Mouse (Mus musculus): ENCODE measurements around the gene Irs2.

The Irs2 gene

DNA sequence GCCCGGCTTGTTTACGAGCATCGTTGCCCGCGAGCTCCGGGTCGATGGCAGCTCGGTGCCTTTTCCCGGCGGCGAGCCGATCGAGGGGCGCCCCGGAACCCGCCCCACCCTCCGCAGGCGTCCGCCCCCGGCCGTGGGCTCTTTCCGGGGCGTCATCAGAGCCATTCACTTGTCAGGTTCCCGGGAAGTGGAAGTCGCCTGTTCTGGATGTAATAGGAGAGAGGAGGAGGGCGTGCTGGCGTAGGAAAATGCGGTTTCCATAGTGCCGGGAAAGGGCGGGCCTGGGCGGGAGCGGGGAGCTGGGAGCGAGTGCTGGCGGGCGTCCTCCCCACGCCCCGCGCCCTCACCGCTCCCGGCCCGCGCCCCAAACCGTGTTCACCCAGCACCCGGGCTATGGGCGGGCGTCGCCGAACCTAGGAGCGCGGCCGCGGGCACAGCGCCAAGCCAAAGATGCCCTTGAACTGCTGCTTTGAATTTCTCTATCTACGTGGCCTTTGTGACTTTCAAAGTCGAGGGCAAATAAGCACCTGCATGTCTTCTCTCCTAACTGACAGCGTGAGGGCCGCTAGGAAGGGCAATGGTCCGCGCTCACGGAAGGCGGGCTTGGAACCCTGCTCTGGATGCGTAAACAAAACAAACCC is 1.3 kb upstream of the Irs2 start:
- DNase-seq (ENCODE audit: low spot score): peak; percentile 73

DNA sequence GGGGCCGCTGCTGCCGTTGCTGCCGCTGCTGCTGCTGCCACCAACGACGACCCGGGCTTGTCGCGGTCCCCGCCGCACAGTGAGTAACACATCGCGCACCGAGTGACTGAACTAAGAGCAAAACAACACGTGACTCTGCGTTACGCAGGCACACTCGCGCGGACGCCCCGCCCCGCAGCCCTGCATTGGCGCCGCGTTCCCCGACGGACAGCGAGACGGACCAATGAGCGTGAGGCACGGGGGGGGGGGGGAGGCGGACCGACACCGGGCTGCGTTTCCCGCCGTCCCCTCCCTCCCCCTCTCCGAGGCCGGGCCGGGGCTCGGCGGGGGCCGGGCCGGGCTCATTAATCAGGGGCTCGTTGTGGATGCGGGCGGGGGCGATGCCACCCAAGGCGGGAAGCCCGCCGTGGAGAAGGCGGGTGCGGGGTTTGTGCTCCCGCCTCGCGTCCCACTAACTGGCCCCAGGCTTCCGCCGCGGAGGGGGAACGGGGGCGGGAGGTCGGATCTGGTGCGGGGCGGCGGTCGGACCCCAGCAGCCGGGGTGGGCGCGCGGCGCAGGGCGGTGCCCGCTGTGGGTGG is 673 bp upstream of the Irs2 start:
- peak; percentile 90 for DNase-seq (ENCODE audit: low spot score)

DNA sequence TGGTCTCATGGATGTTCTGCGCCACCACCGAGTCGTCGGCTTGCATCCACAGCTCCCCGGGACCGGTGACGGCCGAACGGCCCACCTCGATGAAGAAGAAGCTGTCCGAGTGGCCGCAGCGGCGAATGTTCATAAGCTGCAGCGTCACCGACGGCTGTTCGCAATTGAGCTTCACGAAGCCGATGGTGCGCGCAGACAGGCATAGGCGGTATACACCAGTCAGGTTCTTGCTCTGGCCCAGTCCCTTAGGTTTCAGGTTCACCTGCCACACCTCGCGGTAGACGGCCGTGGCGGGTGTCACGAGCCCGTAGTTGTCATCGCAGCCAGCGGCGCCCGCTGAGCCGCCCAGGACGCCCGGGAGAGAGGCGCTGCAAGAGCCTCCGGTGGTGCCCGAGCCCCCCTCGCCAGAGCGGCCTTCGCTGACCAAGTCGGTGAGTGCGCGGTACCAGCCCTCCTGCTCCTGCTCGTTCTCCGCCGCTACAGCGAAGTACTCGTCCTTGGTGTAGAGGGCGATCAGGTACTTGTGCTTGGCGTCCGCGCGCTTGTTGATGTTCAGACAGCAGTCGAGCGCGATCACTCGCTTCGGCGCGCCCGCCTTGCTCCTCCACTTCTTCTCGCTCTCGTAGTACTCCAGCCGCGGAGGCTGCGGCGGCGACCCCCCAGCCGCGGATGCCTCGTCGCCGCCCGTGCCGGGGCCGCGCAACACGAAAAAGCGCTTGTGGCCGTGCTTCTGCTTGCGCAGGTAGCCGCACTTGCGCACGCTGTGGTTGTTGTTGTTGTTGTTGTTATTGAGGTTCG is 478 bp downstream of the Irs2 start:
- peak; percentile 29 for DNase-seq (ENCODE audit: low spot score)

DNA sequence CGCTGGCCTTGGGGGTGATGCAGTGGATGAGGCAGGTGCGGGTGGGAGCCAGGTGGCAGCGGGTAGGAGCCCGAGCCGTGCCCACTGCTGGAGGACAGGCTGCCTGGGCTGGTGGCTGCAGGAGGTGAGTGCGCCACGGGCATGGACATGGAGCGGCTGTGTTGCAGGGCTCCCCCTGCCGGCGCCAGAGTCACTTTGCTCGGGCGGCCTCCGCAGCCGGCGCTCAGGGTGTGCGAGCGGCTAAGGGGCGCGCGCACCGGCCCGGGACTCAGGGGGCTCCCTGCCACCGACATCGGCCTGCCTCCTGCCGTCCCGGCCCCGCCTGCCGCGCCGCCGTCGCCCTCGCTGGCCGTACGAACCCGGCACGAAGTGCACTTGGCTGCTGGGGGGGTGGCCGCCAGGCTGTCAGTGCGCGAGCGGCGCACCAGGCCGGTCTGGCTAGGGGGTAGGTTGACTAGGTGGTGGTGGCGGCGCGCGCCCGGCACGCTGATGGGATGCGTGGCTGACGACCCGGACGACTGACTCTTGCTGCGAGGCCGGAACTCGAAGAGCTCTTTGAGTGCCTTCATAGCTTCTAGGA is 1.2 kb downstream of the Irs2 start:
- DNase-seq (ENCODE audit: low spot score): peak; percentile 76

DNA sequence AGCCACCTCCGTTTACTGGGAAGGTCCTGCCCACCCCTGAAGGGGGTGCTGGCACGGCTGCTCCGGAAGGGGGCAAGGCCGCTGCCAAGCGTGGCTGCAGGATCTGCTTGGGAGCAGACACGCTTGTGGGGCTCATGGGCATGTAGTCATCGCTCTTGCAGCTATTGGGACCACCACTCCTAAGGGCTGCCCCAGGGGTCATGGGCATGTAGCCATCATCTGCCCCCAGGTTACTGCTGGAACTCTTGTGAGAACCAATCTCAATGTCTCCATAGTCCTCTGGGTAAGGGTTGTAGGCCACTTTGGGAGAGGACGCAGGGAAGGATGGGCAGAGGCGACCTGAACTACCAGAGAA is 2.0 kb downstream of the Irs2 start:
- DNase-seq (ENCODE audit: low spot score): no peak

DNA sequence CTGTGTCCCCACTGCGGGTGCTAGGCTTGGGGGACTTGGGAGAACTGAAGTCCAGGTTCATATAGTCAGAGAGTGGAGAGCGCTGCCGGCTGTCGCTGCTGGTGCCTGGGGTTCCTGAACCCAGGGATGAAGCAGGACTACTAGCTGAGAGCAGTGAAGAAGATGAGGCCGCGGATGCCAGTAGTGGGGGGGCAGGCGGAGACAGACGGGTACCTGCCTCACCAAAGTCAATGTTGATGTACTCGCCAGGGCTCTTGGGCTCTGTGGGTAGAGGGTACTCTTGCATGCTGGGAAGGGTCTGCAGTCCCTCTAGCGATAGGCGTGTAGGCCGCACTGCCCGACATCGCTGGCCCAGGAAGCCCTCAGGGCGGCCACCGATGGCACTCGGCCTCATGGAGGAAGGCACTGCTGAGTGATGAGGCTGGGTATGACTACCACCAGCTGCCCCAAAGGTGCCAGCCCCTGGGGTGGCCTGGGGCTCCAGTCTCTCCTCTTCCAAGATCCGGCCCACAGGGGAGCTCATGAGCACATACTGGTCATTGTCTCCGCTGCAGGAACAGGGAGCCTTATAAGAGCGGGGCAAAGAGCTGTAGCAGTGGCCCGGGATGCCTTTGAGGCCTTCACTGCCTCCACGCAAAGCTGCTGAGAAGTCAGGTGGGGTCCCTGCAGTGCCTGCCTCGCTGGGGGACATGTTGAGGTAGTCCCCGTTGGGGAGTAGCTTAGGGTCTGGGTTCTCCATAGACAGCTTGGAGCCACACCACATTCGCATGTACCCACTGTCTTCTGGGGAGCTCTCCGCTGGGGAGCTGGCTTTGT is 2.6 kb downstream of the Irs2 start:
- no peak for DNase-seq (ENCODE audit: low spot score)

DNA sequence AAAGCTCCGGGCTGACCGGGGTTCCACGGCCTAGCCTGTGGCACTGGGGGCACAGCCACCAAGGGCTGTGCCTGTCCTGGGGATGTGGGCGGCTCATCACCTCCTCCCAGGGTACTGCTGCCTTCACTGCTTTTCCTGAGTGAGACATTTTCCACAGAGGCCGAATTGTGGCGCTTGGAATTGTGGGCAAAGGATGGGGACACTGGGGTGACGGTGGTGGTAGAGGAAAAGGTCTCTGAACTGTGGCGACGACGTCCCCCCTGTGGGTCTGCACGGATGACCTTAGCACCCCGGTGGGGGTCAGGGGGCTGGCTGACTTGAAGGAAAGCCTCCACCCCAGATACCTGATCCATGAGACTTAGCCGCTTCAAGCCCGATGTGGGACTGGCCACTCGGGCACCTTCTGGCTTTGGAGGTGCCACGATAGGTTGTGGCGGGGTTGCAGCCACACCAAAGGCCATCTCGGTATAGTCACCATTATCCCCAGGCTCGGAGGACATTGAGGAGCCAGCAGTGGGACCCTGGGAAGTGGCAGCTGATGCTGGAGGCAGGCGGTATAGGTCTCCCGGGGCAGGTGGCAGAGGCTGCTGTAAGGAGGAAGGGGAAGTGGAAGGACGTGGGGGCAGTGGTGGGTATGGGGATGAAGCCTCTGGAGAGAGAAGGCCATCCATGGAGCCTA is 3.3 kb downstream of the Irs2 start:
- DNase-seq (ENCODE audit: low spot score): no peak

DNA sequence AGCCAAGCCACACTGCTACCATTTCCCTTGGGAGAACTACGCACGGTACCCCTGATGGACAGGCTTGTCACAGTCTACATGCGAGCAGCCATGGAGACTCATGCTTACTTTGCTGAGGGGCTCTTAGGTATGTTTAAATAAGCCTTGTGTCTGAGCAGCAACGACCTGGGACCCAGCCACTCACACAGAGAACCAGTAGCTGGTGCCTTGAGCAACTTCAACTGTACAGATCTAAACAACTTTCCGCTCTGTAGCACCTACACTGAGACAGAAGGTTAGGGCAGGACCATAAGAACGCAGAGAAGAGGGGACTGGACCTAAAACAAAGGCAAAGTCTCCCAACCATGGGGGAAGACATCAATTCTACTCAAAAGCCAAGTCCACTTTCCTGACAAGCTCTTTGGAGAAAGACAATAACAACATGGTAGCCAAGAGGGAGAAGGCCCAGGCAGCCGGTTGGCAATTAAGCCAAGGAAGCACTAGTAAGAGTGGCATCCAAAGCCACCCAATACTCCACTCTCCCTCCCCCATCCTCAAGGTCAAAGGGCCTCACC is 4.3 kb downstream of the Irs2 start:
- no peak for DNase-seq (ENCODE audit: low spot score)

DNA sequence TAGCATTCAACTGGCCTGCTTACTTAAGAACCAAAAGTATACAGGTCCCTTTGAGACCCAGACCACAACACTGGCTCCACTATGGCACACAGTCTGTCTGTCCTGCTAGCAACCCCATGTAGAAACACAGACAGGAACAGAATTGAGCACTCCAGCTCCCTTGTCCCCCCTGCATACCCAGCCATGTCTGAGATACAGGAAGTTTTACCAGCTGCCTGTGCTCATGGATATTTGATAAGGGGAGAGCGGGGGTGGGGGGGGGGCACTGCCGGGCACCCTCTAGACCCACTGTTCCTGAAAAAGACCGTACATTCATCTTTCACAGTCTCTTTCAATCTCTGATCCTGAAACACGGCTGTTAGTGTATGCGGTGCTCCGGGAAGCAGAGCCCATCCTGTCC is 5.0 kb downstream of the Irs2 start:
- DNase-seq (ENCODE audit: low spot score): no peak

DNA sequence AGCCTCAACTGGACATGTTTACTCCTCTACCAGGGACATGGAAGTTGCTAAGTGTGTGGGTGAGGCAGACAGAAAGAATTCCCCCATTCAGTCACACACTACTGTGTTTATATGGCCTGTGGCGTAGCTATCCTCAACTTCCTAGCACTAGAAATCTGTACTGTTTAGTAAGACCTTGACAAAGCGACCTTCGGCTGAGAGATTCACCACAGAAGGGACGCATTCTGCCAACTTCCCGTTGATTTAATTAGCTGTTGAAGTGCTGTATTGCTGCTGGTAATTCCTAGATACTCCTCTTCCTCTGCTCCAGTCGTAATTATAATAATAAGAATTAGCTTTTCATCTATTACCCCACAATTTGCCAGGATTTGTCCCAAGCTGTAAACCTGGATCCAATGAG is 5.4 kb downstream of the Irs2 start:
- DNase-seq (ENCODE audit: low spot score): no peak

DNA sequence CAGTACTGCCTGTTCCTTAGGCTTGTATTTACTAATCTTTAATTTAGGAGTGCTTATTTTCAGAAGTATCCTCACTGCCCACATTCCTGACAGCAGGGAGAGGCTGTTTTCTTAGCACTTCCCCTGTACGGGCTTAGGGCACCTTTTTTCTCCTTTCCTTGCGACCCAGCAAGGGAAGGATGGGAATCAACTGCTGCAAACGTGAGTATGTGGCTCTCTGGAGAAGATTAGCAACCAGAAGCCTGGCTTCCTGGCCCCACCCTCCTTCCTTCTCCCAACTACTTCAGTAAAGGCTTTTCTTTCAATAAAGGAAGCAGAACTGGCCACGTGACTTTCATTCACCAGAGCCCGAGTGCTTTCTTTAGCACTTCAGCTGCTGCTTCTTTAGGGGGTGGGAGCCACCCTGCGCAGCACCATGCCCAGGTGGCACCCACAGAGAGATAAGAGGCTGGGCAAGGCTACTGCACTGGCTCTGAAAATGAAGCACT is 7.2 kb downstream of the Irs2 start:
- DNase-seq (ENCODE audit: low spot score): no peak

DNA sequence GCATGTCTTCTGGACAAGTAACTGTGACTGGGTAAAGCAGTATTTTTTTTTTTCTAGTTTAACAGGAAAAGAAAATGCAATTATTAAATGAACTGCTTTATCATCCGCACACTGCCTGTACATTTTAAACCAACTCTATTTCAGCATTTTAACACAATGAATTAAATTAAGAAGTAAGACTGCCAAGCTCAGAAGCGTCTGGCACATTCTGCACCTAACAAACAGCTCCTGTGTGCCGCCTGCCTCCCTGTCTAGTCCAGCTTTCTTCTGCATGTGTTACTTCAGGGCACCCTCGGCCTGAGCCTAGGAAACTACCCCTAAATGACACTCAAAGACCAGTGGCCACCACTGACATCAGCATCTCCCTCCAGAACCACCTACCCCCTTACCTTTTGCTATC is 8.7 kb downstream of the Irs2 start:
- no peak for DNase-seq (ENCODE audit: low spot score)

DNA sequence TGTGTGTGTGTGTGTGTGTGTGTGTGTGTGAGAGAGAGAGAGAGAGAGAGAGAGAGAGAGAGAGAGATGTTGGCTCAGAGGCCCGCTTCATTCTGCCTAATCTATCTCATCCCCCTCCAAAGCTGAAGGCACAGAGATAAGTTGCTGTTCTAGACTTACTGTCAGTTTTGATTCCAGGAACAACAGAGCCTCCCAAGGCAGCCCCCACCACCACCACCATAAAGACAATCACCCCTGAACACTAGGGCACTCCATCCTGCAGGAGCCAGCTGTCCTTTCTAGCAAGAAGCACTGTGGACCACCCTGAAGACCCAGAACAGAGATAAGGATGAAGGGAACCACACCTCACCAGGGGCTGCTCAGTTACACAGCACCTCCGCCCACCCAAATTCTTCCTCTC is 12.0 kb downstream of the Irs2 start:
- DNase-seq (ENCODE audit: low spot score): no peak

DNA sequence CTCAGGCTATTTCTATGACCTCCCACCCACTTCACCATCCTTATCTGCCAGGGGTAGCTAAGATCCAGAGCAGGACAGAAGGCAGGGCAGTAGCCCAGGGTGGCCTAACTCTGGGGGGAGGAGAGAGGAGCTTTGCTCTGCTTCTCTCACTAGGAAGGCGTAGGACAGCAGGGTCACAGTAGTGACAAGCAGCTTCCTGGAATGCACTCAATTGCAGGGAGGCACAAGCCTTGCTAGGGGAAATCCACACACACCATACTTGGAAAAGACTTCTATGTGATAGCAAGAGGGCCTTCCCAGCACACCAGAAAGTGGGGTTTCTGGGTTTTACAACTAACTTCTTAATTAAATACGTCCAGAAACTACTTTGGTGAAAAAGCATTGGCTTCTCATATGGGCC is 12.5 kb downstream of the Irs2 start:
- DNase-seq (ENCODE audit: low spot score): no peak

DNA sequence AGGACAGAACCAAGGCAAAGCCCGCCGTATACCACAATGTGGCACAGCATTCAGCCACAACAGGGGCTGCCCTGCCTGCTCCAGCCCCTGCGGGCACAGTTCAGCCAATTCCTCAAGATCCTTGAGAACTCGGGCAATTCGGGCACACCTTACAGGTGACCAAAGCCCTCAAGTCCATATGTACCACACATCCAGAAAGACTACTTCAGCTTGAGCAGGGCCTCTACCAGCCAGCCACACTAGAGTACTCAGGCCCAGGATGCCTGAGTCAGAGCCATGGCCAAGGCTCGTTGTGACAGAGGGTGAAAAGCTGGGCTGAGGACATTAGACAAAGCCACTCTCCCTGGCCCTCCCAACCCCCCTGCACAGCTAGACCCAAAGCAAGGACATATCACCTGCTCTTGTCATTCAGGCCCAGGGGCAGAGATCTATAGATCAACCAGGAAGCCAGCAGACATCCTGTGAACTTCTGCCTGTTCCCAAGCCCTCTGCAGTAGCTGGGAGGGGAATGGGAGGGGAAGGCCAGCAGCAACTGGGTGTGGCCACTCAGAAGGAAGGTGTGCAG is 13.8 kb downstream of the Irs2 start:
- DNase-seq (ENCODE audit: low spot score): no peak

DNA sequence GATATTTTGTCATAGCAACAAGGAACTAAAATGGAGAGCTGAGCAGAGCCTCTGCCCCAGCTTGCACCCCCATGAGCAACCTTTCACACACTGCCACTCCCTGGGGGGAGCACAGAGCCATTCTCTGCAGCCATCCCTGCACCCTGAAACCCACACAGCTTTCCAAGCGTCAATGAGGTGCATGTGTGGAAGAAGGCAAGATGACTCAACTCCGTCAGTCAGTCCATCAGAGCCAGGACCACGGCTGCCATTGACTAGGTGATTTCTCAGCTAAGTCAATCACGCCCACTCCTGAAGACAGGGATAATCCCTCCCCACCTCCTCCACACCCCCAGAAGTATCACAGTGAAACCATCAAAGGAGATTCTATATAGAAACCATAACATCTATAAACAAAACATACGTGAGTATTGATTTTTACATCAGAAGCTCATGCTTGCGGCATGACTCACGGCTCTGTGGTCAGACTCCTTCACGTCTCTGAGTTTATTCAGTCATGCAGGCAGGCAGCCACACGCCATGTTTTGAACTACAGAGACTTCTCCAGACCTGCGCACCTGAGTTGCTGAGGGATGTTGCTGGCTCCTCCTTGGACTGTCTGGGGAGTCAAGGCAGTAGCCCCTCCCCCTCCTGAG is 14.6 kb downstream of the Irs2 start:
- DNase-seq (ENCODE audit: low spot score): no peak

DNA sequence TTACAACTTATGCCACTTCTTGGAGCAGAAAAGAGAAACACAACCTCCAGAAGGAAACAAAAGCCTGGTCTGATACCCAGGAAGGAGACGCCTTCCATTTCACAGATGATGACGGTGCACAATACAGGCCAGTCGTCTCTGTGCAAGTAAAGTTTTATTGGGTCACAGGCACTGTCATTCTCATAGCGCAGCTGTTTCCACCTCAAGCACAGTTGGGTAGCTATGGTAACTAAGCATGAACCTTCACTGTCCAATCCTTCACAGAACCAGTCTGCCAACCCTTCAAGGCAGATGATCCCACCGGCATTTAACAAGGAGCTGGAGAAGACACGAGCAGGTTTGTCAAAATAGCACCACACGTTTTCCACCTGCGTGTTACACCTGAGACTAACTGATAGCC is 16.2 kb downstream of the Irs2 start:
- no peak for DNase-seq (ENCODE audit: low spot score)

DNA sequence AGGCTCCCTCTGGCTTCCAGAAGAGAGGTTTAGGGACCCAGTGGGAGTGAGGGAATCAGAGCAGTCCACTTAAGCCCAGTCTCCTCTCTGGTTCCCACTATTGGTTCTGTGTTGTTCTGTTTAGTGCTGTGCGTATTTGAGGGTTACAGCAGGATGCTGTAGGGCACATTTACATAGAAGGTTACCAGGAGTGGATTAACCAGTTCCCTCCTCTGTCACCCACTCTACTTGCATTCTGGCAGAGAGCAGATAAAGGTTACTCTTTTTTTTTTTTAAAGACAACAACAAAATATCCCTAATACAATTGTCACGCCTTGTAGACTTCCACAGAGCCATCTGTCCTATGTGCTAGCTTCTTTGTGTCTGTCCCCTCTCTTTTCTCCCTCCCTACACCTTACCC is 16.9 kb downstream of the Irs2 start:
- DNase-seq (ENCODE audit: low spot score): no peak

DNA sequence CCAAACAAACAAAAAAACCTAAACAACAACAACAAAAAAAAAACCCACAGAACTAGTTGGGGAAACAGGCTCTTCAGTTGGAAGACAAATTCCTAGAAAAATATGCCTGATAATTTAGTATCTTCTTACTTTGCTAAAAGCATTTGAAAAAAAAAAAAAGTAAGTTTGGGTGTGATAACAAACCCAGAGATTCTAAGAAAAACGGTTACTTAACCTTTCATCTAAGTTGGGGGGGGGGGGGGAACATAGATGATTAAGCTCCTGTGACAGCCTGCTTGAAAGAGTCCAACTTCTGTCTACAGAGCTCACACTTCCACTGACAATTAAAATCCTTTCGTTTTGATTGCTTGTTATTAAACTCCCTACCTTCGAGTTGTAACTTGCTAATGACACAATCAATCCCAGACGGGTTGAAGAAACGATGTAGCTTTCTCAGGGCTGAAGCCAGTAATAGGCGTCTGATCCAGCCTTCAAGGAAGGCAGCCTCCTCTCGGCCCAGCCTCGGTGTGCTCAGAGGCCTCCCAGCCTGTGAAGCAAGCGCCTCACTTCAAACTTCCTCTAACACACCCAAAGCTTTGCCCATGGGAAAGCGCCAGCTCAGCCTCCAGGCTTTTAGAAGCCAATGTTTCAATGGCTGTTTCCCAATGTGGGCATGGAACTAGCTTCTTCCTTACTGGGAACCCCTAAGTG is 17.7 kb downstream of the Irs2 start:
- DNase-seq (ENCODE audit: low spot score): no peak

DNA sequence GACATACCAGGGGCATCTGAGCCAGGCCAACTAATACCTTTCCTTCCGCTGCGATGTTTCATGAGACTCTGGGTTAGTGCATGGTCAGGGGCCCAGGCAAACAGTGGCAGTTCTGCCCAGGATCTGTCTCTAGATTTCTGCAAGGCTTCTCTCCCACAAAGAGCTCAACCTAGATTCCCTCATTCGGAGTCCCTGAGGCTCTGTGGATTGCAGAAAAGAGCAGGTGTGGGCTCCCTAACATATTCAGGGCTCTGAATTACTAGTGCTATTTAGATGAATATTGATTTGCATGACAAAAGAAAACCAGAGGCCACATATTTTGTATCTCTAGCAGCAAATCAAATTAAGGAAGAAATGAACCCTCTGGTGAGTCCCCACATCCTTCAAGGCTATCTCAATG is 18.3 kb downstream of the Irs2 start:
- DNase-seq (ENCODE audit: low spot score): no peak
